Mouse (Mus musculus) neutrophil, adult 83 days (primary cell): ENCODE results near the gene Vps39. TPM values are rescaled to one million over a fixed set of nuclear protein-coding genes. Genes with fewer than 3 reads are reported as not detected.

Source experiments
- total RNA-seq, 2 experiments: library from RNA; stranded (reverse); gene quantifications; one replicate each; pipeline ENCODE4 v1.2.4; 2023

Gene Vps39
- 10 to 100 TPM; 27.9 to 31.8 TPM for total RNA-seq

GRCm38 (mm10) chr2:120352682-120353646 lies at the start of gene Vps39:
TSS of gene Vps39 (minus strand) at chr2:120353137.

DNA sequence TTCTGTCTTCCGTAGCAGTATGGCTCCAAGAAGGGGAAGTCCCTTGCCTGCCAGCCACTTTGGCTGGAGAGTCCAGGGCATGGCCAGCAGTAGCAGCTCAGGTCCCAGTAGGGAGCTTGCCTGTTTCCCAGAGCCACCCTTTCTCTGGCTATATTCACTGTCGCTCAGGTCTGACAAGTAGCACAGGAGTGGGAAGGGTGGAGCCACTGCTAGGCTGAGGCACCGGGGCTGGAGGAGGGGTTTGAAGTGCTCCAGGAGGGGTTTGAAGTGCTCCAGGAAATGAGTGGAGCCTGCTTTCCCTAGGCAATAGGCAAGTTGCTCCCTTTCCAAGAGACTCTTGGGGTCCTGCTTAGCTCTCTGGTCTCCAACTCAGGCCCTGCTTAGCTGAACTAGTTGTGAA lies 39.0 kb downstream of the Vps39 start, which contains the start of gene Pla2g4f:
TSS of gene Pla2g4f (minus strand) at position 190 of the 400 bp plus-strand sequence.

GRCm38 (mm10) chr2:120288995-120289394 lies 63.9 kb downstream of the Vps39 start, which contains the start of gene Pla2g4d:
TSS of gene Pla2g4d (minus strand) at chr2:120289197.

Other genes starting within 250 kb of the Vps39 start
- gene Ehd4, start 198.5 kb downstream of the Vps39 start, total RNA-seq: 10 to 100 TPM; 56.7 to 59.3 TPM
- not detected for gene Pla2g4e, start 107.8 kb downstream of the Vps39 start, total RNA-seq
- gene Pla2g4d, start 63.9 kb downstream of the Vps39 start, total RNA-seq: not detected
- gene Pla2g4f, start 39.0 kb downstream of the Vps39 start, total RNA-seq: not detected
- 10 to 100 TPM; 17.9 to 18.8 TPM for gene Ganc, start 50.8 kb upstream of the Vps39 start, total RNA-seq
- gene Tmem87a, start 51.0 kb upstream of the Vps39 start, total RNA-seq: 10 to 100 TPM; 25.4 to 27.6 TPM
- under 1 TPM; 0.20 to 0.29 TPM for gene Capn3, start 102.9 kb upstream of the Vps39 start, total RNA-seq
- gene Zfp106, start 210.7 kb upstream of the Vps39 start, total RNA-seq: 10 to 100 TPM; 66.8 to 84.1 TPM
- 100 to 1,000 TPM in 1 of 2 experiments, 10 to 100 TPM in 1; 99.9 to 131 TPM for gene Snap23, start 214.5 kb upstream of the Vps39 start, total RNA-seq